Mouse (Mus musculus) ES-Bruce4 (cell line): ENCODE data around the gene Cmip.

ENCODE experiments used
- CTCF ChIP-seq: IDR thresholded peaks from one replicate; pipeline ENCODE4 v1.8.1; 2011; ENCODE audit warnings: low read depth, low read length
- EP300 ChIP-seq: IDR thresholded peaks from 2 replicates; pipeline ENCODE4 v1.6.1; 2011; ENCODE audit warnings: low read depth, low read length; ENCODE audit not compliant: insufficient read depth

DNA sequence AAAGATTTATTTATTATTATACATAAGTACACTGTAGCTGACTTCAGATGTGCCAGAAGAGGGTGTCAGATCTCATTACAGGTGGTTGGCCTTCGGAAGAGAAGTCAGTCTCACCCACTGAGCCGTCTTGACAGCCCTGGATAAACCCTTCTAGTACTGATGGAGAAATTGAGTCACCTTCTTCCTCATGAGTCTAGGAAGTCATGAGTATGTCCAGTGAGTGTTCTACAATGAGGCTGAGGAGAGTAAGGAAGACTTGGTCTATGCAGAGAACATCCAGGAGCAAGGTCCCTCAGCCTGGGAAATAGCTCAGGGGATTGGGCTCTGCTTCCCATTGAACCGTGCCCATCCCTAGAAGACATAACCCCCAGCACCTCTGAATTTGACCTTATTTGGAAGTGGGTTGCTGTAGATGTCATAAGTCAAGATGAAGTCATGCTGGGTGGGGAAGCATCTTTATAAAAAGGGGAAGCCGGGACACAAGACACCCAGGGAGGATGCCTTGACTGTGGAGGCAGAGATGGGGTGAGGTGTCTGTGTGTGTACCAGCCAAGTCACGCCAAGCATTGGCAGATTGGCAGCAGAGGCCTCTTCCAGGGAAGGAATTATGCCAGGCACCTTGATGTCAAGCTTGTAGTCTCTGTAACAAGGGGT, 15.9 kb upstream of the Cmip start:
- TF ChIP-seq CTCF = no peak
- no peak for TF ChIP-seq EP300
